ENCODE assay signal across 8 mouse cellular contexts in genomic region chr17:91092421-91093041, GRCm38 (mm10). TPM values are rescaled to one million over a fixed set of nuclear protein-coding genes. Genes with fewer than 3 reads are reported as not detected.
DNase-seq lines count a peak whose midpoint lies in the region; ATAC-seq and TF ChIP-seq lines count a peak whose summit lies in the region.

No protein-coding gene starts in this region.

- H3K4me1 ChIP-seq in embryonic facial prominence, embryonic 15.5 days = no peaks in the 10 kb centered on the region

- intact Hi-C loops in heart, postnatal 14 days (cut with DNase I) = no loop called here
- intact Hi-C loops in left cerebral cortex, adult 2 months (cut with DNase I) = loop anchor here (5.0 to 10.0 kb wide), 4 partner anchors 190 to 812 kb away; no protein-coding TSS in a partner anchor

- H3K9ac ChIP-seq in embryonic facial prominence, embryonic 15.5 days = no peak overlapping the region

- peak; percentile 89 for ATAC-seq in embryonic facial prominence, embryonic 15.5 days (ENCODE audit: insufficient number of reproducible peaks, low FRiP score, low TSS enrichment, low read depth)
- peak; percentile 97 for ATAC-seq in megakaryocyte-erythroid progenitor cell, adult 5-6 weeks (replicated peaks; ENCODE audit: low FRiP score, low TSS enrichment, poor library complexity, severe bottlenecking)

- peak overlapping the region; percentile 25 for H3K4me3 ChIP-seq in embryonic facial prominence, embryonic 15.5 days (replicated peaks)
- peak overlapping the region; percentile 66 for H3K4me3 ChIP-seq in left cerebral cortex, adult 2 months

- peak overlapping the region; percentile 39 for H3K4me2 ChIP-seq in embryonic facial prominence, embryonic 15.5 days (replicated peaks)

- peak; percentile 21 for TF ChIP-seq CTCF in left cerebral cortex, adult 2 months (IDR thresholded peaks at IDR 0.05)

- no peaks in the 10 kb centered on the region for H3K27me3 ChIP-seq in embryonic facial prominence, embryonic 15.5 days

- H3K36me3 ChIP-seq in embryonic facial prominence, embryonic 15.5 days = no peaks in the 10 kb centered on the region

- peak; percentile 84 for DNase-seq in ES-CJ7 (ENCODE audit: low read depth, low spot score)
- DNase-seq in adrenal gland, postnatal 4 days (ENCODE audit: low spot score in 2 of 2) = peak; percentile 33 to 46
- peak; percentile 42 to 51 for DNase-seq in heart, postnatal 14 days
- DNase-seq in left cerebral cortex, adult 2 months (ENCODE audit: extremely low spot score in 1 of 2, low spot score in 2 of 2) = peak; percentile 82
- peak; percentile 83 for DNase-seq in right cerebral cortex, postnatal 25 days
- DNase-seq in thymus, postnatal 25 days = no peak

- 1% methylated on average over 20 of the region's 21 CpGs for WGBS in embryonic facial prominence, embryonic 15.5 days

- no peak overlapping the region for H3K27ac ChIP-seq in embryonic facial prominence, embryonic 15.5 days (replicated peaks)
- peak overlapping the region; percentile 93 for H3K27ac ChIP-seq in left cerebral cortex, adult 2 months

- H3K9me3 ChIP-seq in embryonic facial prominence, embryonic 15.5 days (replicated peaks) = no peaks in the 10 kb centered on the region

RNA-seq across cellular contexts. Expression of gene Nrxn1, which starts 0.3 kb away (rescaled TPM):
- total RNA-seq in adrenal gland, postnatal 4 days (2021) = 10 to 100 TPM; 20.1 to 20.6 TPM
- polyA plus RNA-seq in embryonic facial prominence, embryonic 15.5 days (2015; fragmentation: Nextera tagmentation; extraction: Ambion mirVana) = 9.1 and 12.6 TPM in 2 replicates
- 1 to 10 TPM; 1.3 to 1.7 TPM for total RNA-seq in heart, postnatal 14 days (2021)
- total RNA-seq in left cerebral cortex, adult 2 months (2021) = 100 to 1,000 TPM; 615 to 617 TPM
- total RNA-seq in megakaryocyte-erythroid progenitor cell, adult 5-6 weeks (2014; fragmentation: Nextera tagmentation) = 10.1 and 14.5 TPM in 2 replicates
- total RNA-seq in megakaryocyte-erythroid progenitor cell, adult 5-6 weeks (2017) = 5.9 and 16.0 TPM in 2 replicates

Comparison
In these comparisons a context has a peak if more than half of its experiments do, and no peak if none do; other contexts are left out.
1. RNA of gene Nrxn1, which starts 0.3 kb away (total RNA-seq): 615 to 617 TPM in left cerebral cortex, adult 2 months; 20.1 to 20.6 TPM in adrenal gland, postnatal 4 days, 5.9 to 16.0 TPM in megakaryocyte-erythroid progenitor cell, adult 5-6 weeks and 1.3 to 1.7 TPM in heart, postnatal 14 days; every median in the first group is over 10 times any median in the second.